Comparison of ENCODE assay signal across 11 mouse cellular contexts in the genomic region with DNA sequence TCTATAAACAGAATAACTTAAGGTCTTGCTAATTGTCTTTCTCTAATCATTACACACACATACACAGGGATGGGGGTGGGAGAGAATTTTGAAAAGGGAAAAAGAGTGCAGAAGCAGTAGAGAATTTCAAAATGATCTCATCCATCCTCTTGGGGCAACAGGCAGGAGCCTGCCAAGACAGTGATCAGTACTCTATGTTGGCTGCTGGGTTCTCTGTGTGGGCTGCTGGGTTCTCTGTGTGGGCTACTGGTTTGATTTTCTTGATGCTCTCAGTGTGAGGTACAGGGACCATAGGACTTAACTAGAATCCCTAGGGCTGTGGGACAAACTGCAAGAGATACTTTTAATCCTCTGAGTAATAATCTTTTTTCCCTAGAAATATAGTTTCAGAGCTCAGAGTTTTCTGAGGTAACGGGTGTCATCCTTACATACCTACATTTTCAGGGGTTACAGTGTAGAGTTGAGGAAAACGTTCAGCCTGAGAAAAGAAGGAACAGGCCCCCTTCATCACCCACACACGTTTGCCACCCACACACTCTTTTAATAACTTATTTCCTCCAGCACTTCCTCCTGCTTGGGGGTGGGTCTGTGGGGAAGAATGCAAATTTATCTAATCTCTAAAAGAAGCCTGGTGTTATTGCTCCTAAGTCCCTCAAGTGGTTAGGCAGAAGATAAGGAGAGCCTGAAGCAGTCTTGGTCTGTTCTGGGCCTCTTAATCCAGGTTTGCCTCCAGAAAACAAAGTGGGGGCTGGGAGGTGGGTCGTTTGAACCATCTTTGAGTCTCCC.
DNase-seq lines count a peak whose midpoint lies in the region; ATAC-seq lines count a peak whose summit lies in the region.
"Had no signal": no experiment of that assay in that cellular context is flagged by ENCODE, and none has a peak within 500 bp of the region (broad histone marks: within the 10 kb centered on the region; RNA-seq: fewer than 3 reads in every experiment).

No protein-coding gene starts in this region.

- WGBS in kidney, embryonic 15.5 days: 20% methylated on average over 4 of the region's 4 CpGs
- WGBS in kidney, embryonic 16.5 days: 25% methylated on average over 4 of the region's 4 CpGs

- no peak overlapping the region for H3K4me2 ChIP-seq in kidney, embryonic 15.5 days
- no peak overlapping the region for H3K4me2 ChIP-seq in kidney, embryonic 16.5 days (replicated peaks; ENCODE audit: low read depth, low read length)
- H3K4me2 ChIP-seq: forebrain, embryonic 12.5 days; hindbrain, embryonic 14.5 days; neural tube, embryonic 12.5 days had no signal

- no peak for DNase-seq in right cerebral cortex, postnatal 25 days
- no peak for DNase-seq in left cerebral cortex, adult 11 months (ENCODE audit: low spot score)
- no peak for DNase-seq in kidney, adult 9 months

- H3K4me1 ChIP-seq in kidney, embryonic 15.5 days: peaks cover 17% of the 10 kb centered on the region
- H3K4me1 ChIP-seq in kidney, embryonic 16.5 days (ENCODE audit: insufficient read depth, low read length): peaks cover 8% of the 10 kb centered on the region
- H3K4me1 ChIP-seq: forebrain, embryonic 12.5 days; neural tube, embryonic 12.5 days had no signal

- H3K36me3 ChIP-seq in kidney, embryonic 15.5 days: no peaks in the 10 kb centered on the region
- H3K36me3 ChIP-seq in kidney, embryonic 16.5 days (ENCODE audit: insufficient read depth, low read length): no peaks in the 10 kb centered on the region
- H3K36me3 ChIP-seq: forebrain, embryonic 12.5 days; neural tube, embryonic 12.5 days had no signal

- peak overlapping the region; percentile 48 for H3K27ac ChIP-seq in kidney, embryonic 15.5 days
- no peak overlapping the region for H3K27ac ChIP-seq in kidney, embryonic 16.5 days (ENCODE audit: low read length)
- H3K27ac ChIP-seq: forebrain, embryonic 12.5 days; hindbrain, embryonic 14.5 days; neural tube, embryonic 12.5 days had no signal

- ATAC-seq in kidney, embryonic 15.5 days (replicated peaks; ENCODE audit: low FRiP score): no peak
- no peak for ATAC-seq in kidney, embryonic 16.5 days (ENCODE audit: low FRiP score, low TSS enrichment)
- peak; percentile 62 for ATAC-seq in CD4-positive, CD25-positive, alpha-beta regulatory T cell, adult 4 months
- ATAC-seq in inflammation-experienced regulatory T-cells, adult 6 months: peak; percentile 55
- peak; percentile 83 for ATAC-seq in megakaryocyte progenitor cell, adult 5-6 weeks (replicated peaks; ENCODE audit: poor library complexity)

- no peaks in the 10 kb centered on the region for H3K9me3 ChIP-seq in kidney, embryonic 15.5 days (replicated peaks)
- H3K9me3 ChIP-seq in kidney, embryonic 16.5 days (ENCODE audit: low read length): no peaks in the 10 kb centered on the region
- H3K9me3 ChIP-seq: forebrain, embryonic 12.5 days; neural tube, embryonic 12.5 days had no signal

- H3K9ac ChIP-seq in kidney, embryonic 15.5 days: no peak overlapping the region
- H3K9ac ChIP-seq in kidney, embryonic 16.5 days (replicated peaks; ENCODE audit: low read length): no peak overlapping the region
- H3K9ac ChIP-seq: forebrain, embryonic 12.5 days; hindbrain, embryonic 14.5 days; neural tube, embryonic 12.5 days had no signal

- no peaks in the 10 kb centered on the region for H3K27me3 ChIP-seq in kidney, embryonic 15.5 days
- no peaks in the 10 kb centered on the region for H3K27me3 ChIP-seq in kidney, embryonic 16.5 days (ENCODE audit: insufficient read depth, low read length)
- H3K27me3 ChIP-seq: neural tube, embryonic 12.5 days had no signal

- H3K4me3 ChIP-seq in kidney, embryonic 15.5 days (replicated peaks): no peak overlapping the region
- H3K4me3 ChIP-seq in kidney, embryonic 16.5 days (ENCODE audit: low read length): no peak overlapping the region
- H3K4me3 ChIP-seq: forebrain, embryonic 12.5 days; neural tube, embryonic 12.5 days had no signal

Comparison
In these comparisons a context has a peak if more than half of its experiments do, and no peak if none do; other contexts are left out.
1. ATAC-seq: peak in CD4-positive, CD25-positive, alpha-beta regulatory T cell, adult 4 months (single experiment), inflammation-experienced regulatory T-cells, adult 6 months (single experiment) and megakaryocyte progenitor cell, adult 5-6 weeks (single experiment); none in kidney, embryonic 15.5 days (single experiment) and kidney, embryonic 16.5 days (single experiment).